In genomic region chr9:113924883-113925282, GRCm38 (mm10) we compare ENCODE assay signal across 27 mouse cellular contexts.
"Had no signal": no experiment of that assay in that cellular context is flagged by ENCODE, and none has a peak within 500 bp of the region (broad histone marks: within the 10 kb centered on the region; RNA-seq: fewer than 3 reads in every experiment).

No protein-coding gene starts in this region.

- H3K27me3 ChIP-seq: embryonic facial prominence, embryonic 12.5 days; embryonic facial prominence, embryonic 13.5 days; forebrain, embryonic 12.5 days; forebrain, embryonic 13.5 days; forebrain, embryonic 15.5 days had no signal

- H3K9ac ChIP-seq: embryonic facial prominence, embryonic 12.5 days; embryonic facial prominence, embryonic 13.5 days; forebrain, embryonic 12.5 days; forebrain, embryonic 13.5 days; forebrain, embryonic 15.5 days; forebrain, postnatal 0 days had no signal

- H3K4me1 ChIP-seq: embryonic facial prominence, embryonic 12.5 days; embryonic facial prominence, embryonic 13.5 days; forebrain, embryonic 13.5 days; forebrain, embryonic 15.5 days; heart, embryonic 10.5 days had no signal

- H3K4me3 ChIP-seq: embryonic facial prominence, embryonic 12.5 days; embryonic facial prominence, embryonic 13.5 days; erythroblast, embryonic 14.5 days; forebrain, embryonic 10.5 days; forebrain, embryonic 12.5 days; forebrain, embryonic 13.5 days; forebrain, embryonic 15.5 days; gastrocnemius, adult 2 months; heart, adult 2 months; heart, embryonic 10.5 days had no signal

- H3K9me3 ChIP-seq: embryonic facial prominence, embryonic 12.5 days; embryonic facial prominence, embryonic 13.5 days; forebrain, embryonic 10.5 days; forebrain, embryonic 12.5 days; forebrain, embryonic 13.5 days; forebrain, embryonic 15.5 days; heart, embryonic 10.5 days had no signal

- ATAC-seq: forebrain, embryonic 13.5 days; forebrain, embryonic 14.5 days; forebrain, embryonic 15.5 days; forebrain, embryonic 16.5 days; forebrain, postnatal 0 days had no signal

- H3K4me2 ChIP-seq: embryonic facial prominence, embryonic 12.5 days; embryonic facial prominence, embryonic 13.5 days; forebrain, embryonic 12.5 days; forebrain, embryonic 13.5 days; forebrain, embryonic 15.5 days had no signal

- DNase-seq: cerebellum, adult 2 months; cerebellum, adult 8-10 months; cerebellum, adult 9-10 months; cerebellum, adult 9-11 months; cerebellum, postnatal 10 days; cerebellum, postnatal 14 days; cerebellum, postnatal 25 days; cerebellum, postnatal 36 days; embryo, embryonic 11 days; forebrain, postnatal 0 days; gastrocnemius, adult 2 months; gastrocnemius, postnatal 10 days; gastrocnemius, postnatal 14 days; gastrocnemius, postnatal 25 days; gastrocnemius, postnatal 36 days; heart, adult 18-20 months; heart, adult 2 months had no signal

- H3K27ac ChIP-seq: embryonic facial prominence, embryonic 12.5 days; embryonic facial prominence, embryonic 13.5 days; forebrain, embryonic 10.5 days; forebrain, embryonic 12.5 days; forebrain, embryonic 13.5 days; forebrain, embryonic 15.5 days; gastrocnemius, adult 2 months; heart, adult 2 months; heart, embryonic 10.5 days had no signal
